Mouse (Mus musculus) T-helper 2 cell (primary cell): ENCODE results near the gene Krt33b.

Source experiments
- in situ Hi-C: fragments of 300-600 bp; cut with MboI, MseI; formaldehyde crosslinking; loops from one replicate; pipeline ENCODE4 v1.15.1; 2025; ENCODE audit warnings: high pct_unique_total_duplicates

Gene Krt33b

DNA sequence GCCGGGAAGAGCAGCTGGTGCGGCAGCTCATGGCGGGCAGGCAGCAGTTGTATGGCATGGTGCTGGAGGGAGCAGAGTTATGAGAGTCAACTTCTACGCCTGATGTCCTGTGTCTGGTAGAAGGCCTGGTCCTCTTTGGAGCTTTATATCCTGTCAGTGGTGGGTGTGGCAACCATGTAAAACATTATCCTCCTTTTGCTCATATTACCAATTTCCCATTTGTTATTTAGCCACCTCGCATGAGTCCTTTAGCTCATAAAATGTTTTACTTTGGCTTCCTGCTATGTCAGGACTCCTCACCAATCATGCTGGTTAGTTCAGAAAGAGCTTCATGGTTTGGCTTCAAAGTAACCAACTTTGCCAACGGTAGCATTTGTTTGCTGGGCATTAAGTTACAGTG is at the start of gene Krt33b:
Krt33b (minus strand) TSS at position 101 of the 400 bp plus-strand sequence.
- in situ Hi-C loops, result no loop called here

DNA sequence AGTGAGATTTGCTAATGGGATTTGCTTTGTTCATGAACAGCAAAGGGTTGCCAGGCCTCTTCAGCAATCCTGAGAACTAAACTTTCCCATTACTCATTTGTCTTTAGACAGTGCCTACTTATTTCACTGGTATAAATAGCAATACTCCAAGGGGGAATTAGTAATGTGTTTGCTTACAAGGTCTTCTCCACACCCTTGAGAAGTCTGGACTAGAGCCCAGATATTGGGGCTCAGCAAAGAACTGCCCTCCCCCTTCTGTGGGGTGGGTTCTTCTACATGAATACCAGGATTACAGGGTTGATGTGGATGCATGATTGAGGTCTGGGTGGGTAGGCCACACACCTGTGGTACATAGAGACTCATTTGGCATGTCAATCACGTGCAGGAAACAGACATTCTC is 44.2 kb upstream of the Krt33b start:
- in situ Hi-C loops, result no loop called here

DNA sequence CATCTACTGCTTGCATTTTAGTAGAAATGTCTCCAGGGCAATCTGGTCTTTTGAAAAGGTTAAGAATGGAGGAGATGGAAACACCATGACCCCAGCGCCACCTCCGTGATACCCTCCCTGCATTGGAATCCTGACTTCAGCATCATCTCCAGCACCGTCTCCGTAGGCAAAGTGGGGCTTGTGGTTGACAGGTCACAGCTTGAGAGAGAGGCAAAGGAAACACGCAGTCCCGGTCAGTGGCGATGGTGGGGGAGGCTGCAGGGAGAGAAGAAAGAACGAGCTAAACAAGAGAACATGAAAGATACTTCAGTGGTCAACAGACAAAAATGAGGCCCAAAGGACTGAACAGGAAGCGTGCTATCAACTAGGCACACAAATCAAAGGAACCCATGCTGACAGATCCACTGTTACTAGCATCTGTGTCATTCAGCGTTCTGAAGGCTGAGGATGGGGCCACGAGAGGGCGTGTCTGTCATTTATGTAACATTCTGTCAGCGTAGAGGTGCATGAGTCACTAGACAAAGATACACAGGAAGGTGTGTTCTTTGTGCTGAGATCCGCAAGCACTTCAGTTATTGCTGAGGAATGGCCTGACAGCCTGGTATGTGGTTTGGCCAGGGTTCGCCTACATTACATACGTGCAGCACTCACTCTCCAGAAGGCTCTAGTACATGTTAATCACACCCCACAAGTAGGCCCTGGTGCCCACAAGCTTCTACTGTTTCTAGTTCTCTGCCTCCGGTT is 37.8 kb upstream of the Krt33b start:
- in situ Hi-C loops, result no loop called here

DNA sequence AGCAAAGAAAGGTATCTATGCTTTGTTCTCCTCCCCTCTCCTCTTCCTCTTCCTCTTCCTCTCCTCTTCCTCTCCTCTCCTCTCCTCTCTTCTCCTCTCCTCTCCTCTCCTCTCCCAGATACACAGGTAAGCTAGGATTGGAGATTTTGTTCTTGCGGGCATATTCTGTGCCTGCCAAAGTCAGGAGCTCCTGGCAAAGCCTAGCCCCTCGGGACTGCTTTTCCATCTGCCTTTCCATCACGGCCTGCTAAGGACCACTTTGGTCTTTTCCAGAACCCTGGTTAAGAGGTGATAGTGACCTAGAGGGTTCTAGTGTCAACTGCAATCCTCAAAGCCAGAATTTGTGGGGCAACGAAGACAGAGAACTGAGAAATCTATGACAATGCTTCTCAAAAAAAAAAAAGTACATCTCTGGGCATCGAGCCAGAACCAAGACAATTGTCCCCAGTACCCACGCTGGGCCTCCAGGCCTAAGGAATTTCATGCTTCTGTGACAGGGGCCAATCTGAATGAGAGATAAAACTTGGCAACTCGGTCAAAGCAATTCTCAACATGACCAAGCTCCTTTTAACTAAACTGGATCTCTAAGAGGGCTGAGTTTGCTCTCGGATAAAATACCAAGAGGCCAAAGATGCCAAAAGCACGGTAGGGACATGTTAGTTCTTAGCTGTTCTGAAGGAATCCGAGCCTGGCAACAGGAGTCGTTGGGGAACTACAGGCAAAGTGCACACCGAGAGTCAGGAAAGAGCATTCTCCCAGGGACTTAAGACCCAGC is 36.8 kb upstream of the Krt33b start:
- in situ Hi-C loops, result no loop called here

DNA sequence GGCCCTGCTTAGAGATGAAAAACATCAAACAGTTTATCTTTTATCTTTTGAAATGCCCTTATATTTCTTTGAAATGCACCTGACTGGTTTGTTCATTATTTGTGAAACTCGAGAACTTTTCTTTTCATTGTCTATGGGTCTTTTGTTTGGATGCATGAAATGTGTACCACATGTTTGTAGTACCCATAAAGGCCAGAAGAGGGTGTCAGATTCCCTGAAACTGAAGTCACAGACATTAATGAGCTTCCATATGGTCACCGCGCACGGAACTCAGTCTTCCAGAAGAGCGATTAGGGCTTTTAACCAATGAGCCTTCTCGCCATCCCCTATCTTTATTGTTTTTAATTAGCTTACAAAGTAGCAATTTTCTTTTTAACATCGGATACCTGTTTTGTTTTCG is 29.2 kb upstream of the Krt33b start:
- in situ Hi-C loops, result no loop called here

DNA sequence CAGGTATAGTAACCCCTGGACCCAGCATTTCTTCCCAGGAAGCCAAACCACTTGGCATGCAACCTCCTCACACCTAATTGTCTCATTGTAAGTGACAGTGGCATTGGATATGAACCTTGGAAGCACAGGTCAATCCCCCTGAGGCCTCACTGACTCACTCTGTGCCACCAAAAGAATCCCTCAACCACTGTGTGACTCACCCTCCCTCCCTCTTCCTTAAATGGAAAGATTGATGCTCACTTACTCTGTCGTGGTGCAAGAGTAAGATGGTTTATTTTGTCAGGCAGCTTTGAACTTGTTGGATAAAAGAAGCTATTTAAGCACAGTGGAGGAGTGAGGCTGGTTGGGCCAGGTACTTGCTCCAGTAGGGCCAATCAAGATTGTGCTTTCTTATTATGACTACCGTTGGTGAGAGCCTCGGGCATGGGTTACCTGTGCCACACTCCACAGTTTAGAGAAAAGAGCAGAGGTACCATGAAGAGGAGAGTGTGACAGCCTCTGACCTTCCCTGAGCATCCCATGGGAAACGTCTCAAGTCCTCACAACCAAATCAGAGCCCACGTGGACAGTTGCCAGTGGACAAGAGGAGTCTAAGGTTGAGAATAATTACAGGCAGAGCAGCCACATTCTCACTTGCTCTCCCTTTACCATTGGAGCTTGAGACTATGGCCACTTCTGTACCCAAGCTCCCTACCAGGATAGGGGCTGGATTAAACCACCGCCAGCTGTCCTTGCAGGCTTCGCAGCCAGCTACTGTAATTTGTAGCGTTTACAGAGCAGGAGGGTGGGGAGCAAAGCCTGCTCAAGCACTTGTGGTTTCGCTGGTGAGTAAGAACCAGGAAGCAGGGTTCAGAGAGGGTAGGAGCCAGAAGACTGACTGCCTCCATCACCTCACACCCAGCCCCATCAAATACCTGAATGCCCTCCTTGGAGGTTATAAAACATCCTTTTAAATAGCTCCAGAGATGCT is 26.3 kb upstream of the Krt33b start:
- in situ Hi-C loops, result no loop called here

DNA sequence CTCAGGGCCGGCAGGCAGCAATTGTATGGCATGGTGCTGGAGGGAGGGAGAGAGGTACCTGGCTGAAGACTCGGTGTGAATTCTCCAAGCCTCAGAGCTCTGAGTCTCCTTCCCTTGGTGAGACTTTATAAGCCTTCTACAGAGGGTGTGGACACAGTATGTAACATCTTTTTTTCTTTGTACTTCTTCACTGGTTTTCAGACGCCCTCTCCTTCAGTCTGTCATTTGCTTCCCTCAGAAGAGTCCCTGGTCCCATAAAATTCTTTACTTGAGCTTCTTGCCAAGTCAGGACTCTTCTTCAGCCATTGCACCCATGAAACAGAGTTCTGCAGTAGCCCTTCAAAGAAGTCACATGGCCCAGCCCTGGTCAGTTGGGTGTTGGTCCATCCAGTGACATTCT is 20.8 kb upstream of the Krt33b start, which contains the start of gene Krt31:
Krt31 (minus strand) TSS at position 101 of the 400 bp plus-strand sequence.
- in situ Hi-C loops, result no loop called here

DNA sequence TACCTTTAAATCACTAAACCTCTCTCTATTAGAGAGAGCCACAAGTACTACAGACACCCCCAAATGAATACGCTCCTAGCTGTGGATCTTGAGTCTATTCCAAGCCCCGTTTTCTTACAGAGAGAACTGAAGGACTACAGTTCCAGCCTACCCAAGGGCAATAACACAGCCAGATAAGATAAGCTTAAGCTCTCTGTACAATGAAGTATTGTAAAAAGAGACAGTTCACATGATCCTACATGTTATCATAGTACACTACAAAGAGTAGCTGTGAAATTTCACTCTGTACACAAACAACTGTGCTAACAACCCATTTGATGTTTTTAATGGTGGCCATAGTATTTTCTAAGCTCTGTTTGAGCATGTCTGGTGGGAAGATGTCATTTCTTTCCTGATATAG is 17.5 kb upstream of the Krt33b start:
- in situ Hi-C loops, result no loop called here

DNA sequence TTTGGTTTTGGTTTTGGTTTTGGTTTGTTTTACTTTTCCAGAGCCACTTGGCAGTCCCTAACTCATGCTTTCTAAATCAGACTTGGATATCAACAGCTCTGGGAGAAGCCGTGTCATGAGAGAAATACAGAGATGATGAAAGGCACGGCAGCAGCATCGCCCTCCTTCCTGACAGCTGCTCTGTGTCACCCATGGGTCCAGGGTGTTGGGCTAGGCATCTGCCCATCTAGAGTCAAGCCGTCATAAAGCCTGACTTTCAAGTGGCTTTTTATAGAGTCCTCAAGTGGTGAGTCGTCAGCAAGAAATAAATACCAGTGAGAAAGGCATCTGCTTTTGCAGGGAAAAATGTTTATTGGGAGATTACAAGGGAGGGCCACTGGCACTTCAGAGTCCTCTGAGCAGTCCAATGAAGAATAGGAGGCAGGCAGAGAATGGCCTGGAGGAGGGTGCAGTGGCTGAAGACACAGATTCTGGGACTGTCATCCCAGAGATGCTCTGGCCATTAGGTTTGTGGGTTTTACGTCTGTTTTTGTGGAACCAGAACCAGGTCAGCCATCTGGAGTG is 16.7 kb upstream of the Krt33b start:
- in situ Hi-C loops, result no loop called here

DNA sequence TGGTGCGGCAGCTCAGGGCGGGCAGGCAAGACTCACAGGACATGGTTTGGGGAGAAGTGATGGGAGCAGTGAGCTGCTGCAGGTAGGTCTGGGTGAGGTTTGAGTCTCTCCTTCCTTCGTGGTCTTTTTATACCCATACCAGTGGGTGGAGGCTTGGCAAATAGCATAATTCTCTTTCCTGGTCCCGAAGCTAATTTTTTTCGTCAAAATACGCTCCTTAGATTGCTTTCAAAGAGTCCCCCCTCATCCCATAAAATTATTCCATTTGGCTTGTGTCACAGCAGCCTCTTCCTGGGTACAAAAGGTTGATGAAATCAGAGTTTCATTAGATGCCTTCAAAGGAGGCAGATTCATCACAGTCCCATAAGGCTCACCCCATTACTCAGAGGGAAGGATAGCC is 11.8 kb upstream of the Krt33b start, which contains the start of gene Krt34:
Krt34 (minus strand) TSS at position 101 of the 400 bp plus-strand sequence.
- in situ Hi-C loops, result no loop called here

DNA sequence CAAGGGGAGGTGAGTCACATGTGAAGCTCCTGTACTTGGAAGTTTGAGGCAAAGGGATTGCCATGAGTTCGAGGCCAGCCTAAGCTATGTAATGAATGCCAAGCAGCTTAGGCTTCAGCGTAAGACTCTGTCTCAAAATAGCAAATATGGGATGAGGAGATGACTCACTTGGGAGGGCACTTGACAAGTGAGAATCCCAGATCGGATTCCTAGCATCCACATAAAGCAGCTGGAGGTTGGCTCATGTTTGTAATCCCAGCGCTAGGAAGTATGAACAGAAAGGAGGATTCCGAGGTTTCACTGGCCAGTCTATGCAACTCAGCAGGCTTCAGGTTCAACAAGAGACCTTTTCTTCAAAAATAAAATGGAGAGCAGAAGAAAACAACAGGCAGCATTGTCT is 8.2 kb downstream of the Krt33b start:
- in situ Hi-C loops, result no loop called here

DNA sequence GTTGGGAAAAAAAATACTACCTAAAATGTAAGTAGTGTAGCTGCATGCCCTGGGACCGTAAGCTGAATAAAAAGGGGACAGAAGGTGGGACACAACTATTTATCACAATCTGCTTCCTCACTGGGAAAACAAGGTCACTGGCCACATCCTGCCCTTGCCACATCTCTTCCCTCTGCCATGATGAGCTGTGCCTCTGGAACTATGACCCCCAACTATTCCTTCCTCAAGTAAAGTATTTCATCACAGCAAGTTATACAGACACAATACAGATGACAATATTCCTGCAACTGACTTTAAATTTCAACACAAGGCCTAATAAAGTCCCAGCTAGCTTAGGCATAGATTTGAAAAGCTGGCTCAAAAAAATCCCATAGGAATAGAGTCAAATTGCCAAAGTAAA is 10.2 kb downstream of the Krt33b start:
- in situ Hi-C loops, result no loop called here

DNA sequence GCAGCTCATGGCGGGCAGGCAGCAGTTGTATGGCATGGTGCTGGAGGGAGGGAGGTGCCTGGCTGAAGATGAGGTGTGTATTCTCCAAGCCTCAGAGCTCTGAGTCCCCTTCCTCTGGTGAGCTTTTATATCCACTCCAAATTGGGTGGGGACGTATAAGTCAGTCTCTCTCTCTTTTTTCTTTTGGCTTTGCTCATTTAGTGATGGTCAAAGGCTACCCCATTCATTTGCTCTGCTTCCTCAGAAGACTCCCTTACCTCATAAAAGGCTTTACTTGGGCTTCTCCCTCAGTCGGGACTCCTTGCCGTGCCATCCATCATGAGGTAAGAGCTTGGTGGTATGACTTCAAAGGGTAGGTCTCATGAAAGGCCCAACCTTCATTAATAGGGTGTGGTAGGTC is 13.6 kb downstream of the Krt33b start, which contains the start of gene Krt33a:
Krt33a (minus strand) TSS at position 101 of the 400 bp plus-strand sequence.
- in situ Hi-C loops, result no loop called here

DNA sequence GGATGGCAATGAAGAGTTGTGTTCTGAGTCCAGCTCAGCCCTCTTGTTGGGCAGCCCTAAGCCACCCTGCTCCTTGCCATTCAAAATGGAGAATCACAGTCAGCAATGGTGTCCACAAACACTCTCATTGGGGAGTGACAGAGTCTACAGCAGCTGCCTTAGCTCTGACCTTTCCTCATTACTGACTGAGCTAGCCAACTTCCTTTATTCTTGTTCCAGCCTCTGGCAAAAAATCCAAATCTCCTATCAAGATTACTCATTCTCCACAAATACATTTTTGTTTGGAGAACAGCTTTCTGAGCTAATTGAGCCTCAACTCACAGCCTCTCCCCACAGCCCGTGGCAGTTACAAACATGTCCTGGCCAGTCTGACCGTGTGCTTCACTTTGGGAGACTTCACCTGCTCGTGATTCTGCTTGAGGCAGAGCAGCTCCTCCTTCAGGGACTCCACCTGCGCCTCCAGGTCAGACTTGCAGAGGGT is 15.9 kb downstream of the Krt33b start:
- in situ Hi-C loops, result no loop called here

DNA sequence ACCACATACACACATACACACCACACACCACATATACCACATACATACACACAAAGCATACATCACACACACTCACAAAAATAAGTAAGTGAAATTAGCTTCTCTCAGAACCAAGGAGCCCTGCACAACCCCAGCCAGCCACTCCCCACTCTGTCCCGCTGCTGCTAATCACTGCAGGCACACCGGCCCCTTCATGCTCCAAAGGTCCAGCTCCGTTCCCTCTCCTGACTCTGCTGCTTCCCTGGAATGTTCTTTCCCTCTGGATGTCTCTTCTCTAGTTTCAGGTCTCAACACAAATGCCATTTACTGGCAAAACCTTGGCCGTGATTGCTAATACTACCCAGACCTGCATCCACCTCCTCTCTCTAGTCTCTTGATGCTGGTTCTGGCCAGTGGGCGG is 19.0 kb downstream of the Krt33b start:
- in situ Hi-C loops, result no loop called here

DNA sequence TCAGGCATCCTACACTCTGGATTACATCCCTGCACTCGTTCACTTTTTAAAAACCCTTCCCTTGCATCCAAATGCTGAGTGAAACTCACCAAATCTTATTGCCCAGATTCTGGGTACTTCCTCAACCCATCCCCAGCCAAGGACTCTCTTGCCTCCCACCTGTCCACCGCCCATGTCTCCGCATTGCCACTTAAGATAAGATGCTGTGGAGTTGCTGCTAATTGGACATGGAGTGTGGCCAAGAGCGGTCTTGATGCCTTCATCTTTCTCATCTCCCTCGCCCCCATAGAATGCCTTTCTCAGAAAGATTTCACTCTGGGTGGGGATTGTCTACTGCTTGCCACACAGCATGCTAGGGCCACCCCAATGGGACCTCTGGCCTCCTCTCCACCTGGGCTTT is 21.3 kb downstream of the Krt33b start:
- in situ Hi-C loops, result loop anchor here (10.0 kb wide), 1 partner anchor 544 kb away; no protein-coding TSS in a partner anchor

DNA sequence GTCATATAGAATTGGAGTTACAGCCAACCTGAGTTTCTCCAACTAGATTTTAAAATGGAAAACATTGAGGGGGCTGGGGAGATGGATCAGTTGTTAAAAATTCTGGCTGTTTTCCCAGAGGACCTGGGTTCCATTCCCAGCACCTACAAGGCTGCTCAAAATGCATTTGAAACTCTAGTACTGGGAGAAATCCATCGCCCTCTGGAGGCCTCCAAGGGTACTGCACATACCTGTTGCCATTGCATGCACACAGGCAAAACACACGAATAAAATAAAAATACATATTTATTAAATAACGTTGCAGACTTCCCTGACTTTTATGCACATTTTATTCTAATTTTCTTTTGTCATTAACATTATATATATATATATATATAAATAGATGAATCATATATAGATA is 23.0 kb downstream of the Krt33b start:
- in situ Hi-C loops, result loop anchor here (10.0 kb wide), 1 partner anchor 542 kb away; no protein-coding TSS in a partner anchor

DNA sequence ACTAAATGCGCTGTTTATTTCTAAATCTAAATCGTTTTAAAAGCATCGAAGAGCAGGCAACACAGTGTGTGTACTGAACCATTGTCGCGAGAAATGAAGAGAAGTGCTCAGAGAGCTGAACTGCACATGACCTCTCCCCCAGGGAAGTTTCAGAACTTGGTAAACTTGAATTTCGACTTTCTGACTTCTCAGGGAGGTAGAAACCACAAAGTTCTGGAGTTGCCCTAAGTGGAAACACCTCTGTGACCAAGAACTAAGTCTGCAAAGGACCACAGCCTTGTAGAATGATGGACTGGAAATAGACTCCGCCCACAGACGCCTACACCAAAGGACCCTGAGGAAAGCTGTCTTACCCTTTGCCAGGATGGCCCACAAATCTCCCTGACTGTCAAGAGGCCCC is 23.8 kb downstream of the Krt33b start:
- in situ Hi-C loops, result loop anchor here (10.0 kb wide), 1 partner anchor 541 kb away; no protein-coding TSS in a partner anchor

DNA sequence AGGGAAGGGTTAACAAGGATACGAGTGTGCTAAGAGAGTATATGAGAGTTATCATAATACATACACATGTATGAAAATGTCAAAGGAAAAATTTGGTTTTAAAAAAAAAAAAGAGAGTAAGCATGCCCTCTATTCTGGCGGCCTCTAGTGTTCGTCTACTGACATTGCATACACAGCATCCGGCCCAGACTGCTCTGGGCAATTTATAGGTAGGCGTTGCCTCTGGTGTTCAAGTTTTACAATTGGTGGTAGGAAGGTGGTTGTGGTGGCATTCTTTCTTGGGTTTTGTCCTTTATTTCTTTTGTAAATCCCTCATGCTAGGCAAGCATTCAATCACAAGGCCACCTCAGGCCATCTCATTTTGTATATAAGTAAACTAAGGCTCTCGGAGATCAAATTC is 24.8 kb downstream of the Krt33b start:
- in situ Hi-C loops, result loop anchor here (10.0 kb wide), 1 partner anchor 540 kb away; no protein-coding TSS in a partner anchor

DNA sequence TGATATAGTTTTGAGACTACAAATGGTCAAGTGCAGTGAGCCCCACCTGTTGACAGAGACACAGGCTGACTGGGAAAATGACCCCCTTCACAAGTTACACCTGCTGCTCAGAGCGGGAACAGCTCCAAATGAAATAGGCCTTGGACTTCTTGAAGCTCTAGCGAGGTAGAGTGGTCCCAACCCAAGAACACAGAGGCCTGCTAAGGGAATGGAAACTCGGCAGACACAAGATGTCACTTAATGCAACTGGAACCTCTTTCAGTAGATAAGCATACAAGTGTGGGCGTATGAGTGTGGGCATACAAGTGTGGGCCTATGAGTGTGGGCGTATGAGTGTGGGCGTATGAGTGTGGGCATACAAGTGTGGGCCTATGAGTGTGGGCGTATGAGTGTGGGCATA is 30.6 kb downstream of the Krt33b start:
- in situ Hi-C loops, result no loop called here

DNA sequence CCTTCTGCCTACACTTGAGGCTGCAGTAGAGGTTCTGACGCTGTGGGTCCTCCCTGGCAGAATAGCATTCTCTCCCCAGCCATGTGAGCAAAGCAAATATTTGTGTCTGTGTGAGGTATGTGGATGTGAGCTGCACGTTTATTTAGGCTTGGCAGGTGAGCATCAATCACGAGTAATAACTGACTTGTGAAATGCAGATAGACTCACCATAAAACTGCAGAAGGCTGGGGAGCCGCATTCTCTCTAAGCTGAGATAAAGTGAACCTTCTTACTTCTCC is 35.3 kb downstream of the Krt33b start:
- in situ Hi-C loops, result no loop called here
